Mouse (Mus musculus): ENCODE data around the gene Lrrc42.

GRCm38 (mm10) chr4:107185703-107186102 lies 67.6 kb downstream of the Lrrc42 start:
- no peak for TF ChIP-seq CTCF (IDR thresholded peaks at IDR 0.05; ENCODE audit: insufficient read depth, low read depth, low read length)
- TF ChIP-seq POLR2A (IDR thresholded peaks at IDR 0.05; ENCODE audit: insufficient read depth, low read depth, low read length), result no peak
